Mouse (Mus musculus): ENCODE results near the gene Gm128.
A peak's percentile ranks its signal among the peaks of the same experiment; 100 is the strongest.

The Gm128 gene

DNA sequence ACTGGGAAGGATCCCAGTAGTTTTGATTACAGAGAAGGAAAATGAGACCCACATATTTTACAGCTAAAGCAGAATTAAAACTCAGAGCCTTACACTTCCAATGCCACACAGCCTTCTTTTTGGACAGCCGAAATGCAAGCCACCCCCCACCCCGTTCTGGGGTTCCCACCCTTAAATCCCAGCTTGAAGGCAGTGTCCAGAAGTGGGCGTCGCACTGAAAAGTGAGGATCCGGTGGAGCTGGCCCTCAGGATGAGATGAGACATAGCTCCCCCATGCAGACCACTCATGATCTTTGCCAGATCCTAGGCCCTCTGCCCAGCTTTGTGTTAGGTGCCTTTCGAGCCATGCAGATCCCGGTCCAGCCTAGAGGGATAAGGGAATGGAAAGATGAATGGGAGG, at the start of gene Gm128:
Gene Gm128, minus strand, starts transcription at position 101 of the 400 bp plus-strand sequence.
- DNase-seq (ENCODE audit: low spot score in 2 of 2): no peak

DNA sequence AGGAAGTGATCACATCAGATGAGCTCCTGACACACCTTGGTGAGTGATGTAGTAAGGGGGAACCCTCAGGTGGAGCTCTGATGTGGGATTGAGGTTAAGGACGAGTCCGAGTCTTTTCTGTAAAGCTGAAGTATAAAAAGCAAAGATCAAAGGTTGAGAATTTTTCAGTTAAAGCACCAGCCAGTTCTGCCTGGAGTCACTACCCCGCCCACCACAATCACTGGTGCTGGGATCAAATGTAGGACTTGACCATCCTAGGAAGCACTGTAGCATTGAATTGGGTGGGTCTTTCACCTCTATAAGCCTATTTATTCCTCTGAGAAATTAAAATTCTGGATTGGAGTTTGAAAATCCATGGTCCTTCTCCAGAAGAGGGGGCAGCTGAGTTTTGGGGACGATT, 49.6 kb upstream of the Gm128 start:
- DNase-seq (ENCODE audit: low spot score in 2 of 2): no peak

DNA sequence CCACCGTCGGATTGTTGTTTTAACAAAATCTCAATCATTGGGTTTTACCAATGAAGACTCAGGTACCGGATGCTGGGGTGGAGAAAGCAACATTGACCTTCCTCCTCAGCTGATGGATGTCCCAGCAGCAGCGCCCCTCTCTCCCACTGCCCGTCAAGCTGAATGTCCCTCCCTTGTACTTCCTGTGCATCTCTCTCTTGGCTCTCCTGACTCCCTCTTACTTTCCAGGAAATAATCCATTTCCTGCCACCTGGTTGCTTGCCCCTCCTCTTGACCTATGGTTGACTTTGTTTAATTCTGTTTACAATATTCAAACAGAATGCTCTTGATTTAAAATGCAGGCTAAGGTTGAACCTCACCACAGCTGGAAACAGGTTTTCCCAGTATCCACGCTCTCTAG, 48.8 kb upstream of the Gm128 start:
- no peak for DNase-seq (ENCODE audit: low spot score in 2 of 2)

DNA sequence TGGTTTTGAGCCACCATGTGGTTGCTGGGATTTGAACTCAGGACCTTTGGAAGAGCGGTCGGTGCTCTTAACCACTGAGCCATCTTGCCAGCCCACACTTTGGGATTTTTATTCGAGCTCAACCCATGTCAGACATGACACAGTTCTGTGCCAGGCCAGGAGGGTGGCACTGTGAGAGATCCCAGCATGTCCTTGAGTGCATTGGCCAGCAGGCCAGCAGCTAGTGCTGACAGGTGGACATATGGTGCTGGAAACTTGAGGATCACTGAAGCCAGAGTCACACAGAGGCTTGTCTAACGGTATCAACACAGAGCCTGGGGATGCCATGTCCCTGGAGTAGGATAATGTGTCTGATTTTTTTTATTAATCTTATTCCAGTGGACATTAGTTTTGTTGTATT, 48.0 kb upstream of the Gm128 start:
- no peak for DNase-seq (ENCODE audit: low spot score in 2 of 2)

DNA sequence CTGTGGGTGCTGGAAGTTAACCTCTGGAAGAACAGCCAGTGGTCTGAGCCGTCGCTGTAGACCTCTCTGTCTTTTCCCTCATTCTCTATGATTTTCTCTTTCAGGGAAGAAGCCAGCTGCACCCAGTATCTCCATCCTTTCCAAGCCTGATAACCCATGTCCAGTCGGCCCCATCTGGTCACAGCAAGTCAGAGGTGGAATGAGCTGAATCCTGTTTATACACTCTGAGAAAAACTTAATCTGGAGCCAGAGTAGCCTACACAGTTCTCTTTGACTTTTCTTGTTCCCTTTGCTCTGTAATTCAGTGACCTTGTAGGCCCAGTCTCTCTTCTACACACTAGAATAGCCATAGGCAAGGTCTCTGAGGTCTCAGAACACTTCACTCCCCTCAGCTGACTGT, 46.1 kb upstream of the Gm128 start:
- DNase-seq (ENCODE audit: low spot score in 2 of 2): no peak

DNA sequence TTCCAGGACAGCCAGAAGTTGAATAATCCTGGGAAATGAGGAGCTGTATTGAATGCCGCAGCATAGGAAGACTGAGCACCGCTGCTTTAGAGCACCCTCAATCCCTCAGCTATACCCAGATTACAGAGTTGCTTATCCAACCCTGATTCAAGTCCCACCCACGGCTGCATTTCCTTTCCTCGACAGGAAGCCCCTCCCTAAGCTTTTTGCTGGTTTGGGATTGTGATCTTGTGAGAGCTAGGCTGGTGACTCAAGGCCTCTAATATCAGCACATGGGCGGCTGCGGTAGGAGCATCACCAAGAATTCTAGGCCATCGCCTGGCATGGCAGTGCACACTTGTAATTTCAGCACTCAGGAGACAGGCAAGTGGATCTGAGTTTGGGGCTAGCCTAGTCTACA, 45.1 kb upstream of the Gm128 start:
- DNase-seq (ENCODE audit: low spot score in 2 of 2): no peak

DNA sequence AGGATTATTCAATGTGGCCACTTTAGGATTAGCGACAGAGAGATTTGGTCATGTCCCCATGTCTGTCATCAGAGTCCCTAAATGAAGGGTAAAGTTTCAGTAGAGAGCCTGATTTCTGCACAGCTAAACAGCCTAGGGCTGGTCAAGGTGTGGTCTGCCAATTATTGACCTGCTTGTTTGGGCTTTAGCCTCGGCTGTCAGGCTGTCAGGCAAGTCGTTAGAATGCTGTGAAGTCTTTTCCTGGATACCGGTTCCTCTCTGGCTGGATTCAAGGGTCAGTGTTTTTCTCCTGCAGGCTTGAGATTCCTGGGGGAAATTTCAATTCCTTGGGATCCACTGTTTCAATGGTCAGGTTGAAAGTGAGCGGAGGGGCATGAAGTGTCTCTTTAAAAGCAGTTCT, 44.6 kb upstream of the Gm128 start:
- DNase-seq (ENCODE audit: low spot score in 2 of 2): no peak

DNA sequence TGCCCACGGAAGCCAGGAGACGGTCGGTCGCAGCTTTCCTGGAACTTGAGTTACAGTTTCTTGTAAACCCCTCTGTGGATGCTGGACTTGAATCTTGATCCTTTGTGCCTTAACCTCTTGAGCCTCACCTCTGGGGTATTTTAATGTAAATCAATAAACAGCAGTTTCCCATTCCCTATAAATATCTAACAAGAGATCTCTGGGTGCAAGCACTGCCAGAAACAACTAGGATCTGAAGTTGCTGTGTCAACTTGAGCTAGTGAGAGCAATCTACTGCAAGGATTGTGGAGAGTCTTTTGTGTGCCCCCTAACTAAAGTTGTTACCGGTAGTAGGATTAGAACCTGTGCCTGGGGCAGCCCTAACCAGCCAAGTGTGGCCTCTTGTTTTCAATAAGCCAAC, 44.0 kb upstream of the Gm128 start:
- DNase-seq (ENCODE audit: low spot score in 2 of 2): no peak

DNA sequence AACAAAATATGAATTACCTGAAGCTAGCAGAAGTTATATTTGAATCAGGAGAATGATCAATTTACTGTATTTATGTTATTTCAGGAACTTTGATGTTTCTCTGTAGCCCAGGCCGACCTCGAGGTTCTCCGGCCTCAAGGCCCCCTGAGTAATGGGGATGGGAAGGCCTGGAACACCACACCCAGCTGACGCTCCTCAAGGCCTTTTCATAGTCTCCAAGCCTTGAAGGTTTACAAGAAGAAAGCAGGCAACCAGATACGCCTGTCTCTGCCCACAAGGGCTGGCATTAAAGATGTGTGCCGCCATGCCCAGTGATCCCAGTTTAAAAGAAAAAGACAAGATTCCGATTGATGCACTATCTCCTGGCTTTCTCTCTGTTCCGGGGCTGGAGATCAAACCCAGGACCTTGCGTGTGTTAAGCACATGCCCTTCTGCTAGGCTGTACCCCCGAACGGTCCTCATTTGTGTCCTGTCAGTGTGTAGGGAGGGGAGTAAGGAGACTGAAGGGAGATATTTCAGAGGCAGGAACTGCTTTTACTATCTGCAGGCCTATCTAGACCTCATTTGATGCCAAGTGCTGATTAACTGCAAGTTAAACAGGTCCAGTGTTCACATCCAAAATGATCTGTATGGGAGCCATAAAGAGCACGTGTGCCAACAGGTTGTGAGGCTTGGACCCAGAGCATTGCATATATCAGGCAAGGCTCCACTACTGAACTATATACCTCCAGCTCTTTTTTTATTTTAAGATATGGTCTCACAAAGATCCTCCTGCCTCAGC, 43.3 kb upstream of the Gm128 start:
- no peak for DNase-seq (ENCODE audit: low spot score in 2 of 2)

DNA sequence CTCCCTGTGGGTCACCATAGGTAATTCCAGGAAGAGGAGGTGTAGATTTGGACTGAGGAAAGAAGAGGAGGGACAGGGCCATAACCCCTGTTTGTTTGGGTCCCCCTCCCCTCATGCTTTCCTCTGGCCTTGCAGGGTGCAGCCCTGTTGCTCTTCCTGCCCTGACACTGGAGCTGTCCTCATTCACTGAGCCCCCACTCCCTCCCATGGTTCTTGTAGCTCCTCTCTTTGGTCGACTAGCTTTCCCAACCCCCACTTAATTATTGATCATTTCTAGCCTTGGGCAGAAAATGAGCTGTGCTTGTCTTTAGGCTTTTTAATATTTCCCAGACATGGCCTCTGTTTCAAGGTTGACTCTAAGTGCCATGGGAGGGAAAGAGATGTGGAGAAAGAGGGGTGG, 42.7 kb upstream of the Gm128 start:
- no peak for DNase-seq (ENCODE audit: low spot score in 2 of 2)

DNA sequence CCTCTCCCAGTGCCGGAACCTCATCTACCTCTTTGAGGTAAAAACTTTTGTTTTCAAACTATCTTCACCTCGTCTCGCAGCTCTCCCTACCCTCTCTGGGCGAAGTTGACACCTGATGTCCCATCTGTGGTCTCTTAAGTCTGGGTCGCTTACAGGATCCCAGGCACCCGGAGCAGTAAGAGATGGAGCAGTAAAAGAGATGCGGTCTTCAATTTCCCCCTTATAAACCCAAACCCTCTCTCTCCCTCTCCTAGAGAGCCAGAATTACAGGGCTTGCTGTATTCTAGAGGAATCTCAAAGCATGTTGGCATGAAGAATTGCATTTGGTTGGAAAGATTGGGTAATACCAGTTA, 42.2 kb upstream of the Gm128 start:
- DNase-seq (ENCODE audit: low spot score in 2 of 2): no peak

DNA sequence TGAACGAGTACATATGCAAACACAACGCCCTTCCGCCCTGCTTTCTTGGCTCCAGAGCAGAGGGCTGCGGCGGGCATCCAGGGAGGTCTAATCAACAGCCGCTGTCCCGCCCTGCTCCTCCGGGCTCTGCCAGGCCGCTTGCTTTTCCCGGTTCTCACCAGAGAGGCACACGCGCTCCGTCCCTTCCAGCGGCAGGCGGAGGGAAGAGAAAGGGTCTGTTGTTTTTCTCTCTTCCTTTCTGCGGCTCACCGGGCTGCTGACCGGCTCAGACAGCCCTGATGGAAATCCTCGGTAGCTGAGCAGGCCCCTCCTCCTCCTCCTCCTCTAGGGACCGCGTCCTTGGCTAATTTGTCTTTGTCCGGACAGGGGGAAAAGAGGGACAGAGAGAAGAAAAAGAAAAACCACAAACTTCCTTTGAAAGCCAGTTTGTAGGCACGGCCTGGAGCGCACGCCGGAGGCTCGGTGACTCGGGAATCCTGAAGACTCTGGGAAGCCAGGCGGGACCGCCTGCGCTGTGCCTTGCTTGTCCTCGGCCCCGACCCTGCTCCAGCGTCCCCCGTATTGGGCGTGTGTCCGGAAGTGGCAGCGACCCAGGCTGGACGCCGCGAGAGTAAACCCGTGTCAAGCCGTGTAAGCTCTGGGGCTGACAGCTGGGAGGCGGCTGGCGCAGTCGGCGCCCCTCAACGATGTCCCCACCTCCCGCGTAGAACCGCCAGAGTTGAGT, 41.6 kb upstream of the Gm128 start:
- peak; percentile 44 to 78 for DNase-seq (ENCODE audit: low spot score in 2 of 2)

DNA sequence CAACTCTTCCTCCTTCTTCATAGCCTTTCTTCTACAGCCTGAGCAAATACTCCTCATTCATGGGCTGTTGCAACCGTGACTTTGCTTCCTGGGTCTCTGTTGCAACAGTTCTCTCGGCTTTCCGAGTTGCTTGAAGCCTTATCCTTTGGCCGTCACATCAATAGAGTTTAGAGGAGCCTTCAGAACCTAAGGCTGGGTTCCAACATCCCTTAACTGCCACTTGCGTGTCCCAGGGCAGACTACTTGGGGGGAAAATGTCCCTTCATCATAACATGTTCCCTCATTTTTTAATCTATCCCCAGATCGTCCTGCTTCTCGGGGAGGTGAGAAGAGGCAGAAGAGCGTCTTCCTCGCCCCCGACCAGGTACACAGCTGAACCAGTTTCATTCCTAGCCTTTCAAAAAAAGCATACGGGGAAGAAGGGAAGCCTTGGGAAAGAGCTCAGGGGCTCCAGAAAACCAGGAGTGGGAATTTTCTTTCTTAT, 41.0 kb upstream of the Gm128 start:
- DNase-seq (ENCODE audit: low spot score in 2 of 2): peak in 1 of 2 experiments; percentile 4

DNA sequence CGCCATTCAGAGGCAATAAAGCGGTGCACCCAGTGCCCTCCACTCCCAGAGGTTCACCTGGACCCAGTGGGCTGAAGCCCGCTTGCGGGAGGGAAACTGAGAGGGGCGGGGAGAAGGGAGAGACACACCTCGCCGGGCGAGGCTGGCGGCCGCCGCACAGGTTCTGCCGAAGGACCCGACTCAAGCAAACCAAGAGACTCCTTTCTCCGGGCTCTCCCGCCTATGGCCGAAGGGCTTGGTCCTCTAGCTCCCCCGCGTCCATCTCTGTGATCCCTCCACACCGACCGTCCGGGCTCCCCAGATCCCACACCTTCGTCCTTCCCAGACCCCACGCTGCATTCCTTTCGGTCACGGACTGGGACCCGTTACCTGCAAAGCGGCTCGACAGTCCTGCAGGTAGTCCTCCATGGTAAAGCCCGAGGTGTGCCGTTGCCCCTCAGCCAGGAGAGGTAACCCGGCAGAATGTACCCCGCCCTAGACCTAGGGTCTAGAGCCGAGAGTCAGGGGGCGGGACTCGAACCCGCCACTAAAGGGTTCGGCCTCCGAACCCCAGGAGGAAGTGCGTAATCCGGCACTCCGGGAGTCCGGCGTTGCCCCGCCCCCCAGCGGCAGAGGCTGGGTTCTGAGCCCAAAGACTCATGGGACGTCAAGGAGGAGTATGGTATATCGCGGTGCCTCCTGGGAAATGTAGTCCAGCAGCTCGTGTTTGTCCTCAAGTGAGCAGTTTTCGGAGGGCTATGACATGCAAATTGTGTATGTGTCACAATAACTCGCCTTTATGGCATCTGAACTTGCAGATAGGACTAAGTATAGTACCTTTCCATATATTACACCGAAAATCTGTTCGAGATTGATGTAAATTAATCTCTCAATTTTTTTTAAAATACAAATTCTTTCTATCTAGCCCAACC, 40.1 kb upstream of the Gm128 start, which contains the start of the genes Mindy1 and Prune1:
Gene Mindy1, plus strand, starts transcription at position 130 of the 911 bp plus-strand sequence.
Gene Prune1, minus strand, starts transcription at position 861 of the 911 bp plus-strand sequence.
- peak; percentile 95 to 99 for DNase-seq (ENCODE audit: low spot score in 2 of 2)

DNA sequence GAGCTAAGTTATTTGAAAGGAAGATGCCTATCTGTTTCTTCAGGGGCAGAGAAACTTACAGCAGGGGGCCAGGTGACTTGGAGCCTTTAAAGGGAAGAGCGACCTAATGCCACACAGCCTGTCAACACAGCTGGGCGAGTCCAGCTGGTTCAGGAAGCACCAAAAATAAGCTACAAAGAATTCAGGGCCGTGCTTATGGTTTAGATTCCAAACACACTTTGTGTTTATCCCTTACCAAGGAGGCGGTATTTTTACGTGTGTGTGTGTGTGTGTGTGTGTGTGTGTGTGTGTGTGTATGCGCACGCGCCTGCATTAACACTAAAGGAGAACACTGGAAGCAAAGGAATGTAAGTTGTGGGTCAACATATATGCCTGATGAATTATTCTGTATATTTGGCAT, 39.3 kb upstream of the Gm128 start:
- peak in 1 of 2 experiments; percentile 6 for DNase-seq (ENCODE audit: low spot score in 2 of 2)

DNA sequence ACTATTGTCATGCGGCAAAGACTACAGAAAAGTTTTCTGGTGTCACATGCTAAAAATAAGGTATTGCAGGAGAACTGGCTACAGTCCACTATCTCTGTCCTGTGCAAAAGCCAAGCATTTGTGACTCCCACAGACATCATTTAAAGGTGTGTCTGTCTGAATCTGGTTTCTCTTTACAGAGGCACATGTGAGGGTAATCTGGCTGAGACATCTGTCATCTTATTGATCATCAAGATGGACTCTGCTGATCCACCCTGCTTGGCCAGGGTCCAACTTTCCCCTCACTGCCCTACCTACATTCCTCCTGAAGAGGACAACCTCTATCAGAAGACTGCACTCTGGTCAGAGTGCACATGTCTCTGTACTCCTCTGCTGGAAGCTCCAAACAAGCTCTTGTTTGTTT, 35.8 kb upstream of the Gm128 start:
- DNase-seq (ENCODE audit: low spot score in 2 of 2): no peak

DNA sequence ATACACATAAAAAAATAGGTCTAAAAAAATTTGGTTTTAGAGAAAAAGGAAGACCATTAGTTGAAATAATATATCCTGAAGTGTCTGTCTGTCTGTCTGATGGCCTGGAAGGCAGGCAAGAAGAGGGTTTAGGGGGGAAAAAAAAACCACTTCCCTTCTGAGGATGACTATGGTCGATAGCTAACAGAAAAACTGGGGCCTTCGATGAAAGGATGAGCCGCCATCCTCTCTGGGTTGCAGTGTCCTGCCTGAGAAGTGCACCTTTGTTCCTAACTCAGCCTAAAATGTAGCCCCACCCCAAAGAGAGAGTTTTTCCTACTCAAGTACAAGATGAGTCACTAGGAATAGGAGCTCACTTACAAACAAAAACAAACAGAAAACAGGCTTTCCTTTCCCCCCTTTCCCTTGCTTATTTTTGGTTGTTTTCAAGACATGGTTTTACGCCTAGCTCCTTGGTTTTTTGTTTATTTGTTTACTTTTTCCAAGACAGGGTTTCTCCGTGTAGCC, 35.1 kb upstream of the Gm128 start:
- DNase-seq (ENCODE audit: low spot score in 2 of 2): no peak

DNA sequence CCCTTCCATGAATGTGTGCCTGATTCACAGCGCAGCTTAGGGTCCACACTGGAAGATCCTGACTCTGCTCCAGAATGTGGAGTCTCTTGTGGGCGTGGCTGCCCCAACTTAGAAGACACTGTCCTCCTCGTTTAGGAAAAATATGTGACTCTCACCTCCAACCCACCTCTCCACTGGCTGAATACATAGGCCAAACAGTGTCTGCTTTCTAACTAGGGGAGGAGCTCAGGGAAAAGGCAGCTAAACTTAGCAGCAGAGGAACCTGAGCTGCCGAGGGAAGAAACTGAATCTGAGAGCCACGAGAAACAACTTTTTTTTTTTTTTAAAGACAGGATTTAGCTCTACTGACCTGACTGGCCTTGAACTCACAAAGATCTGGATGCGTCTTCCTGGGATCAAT, 33.8 kb upstream of the Gm128 start:
- no peak for DNase-seq (ENCODE audit: low spot score in 2 of 2)

DNA sequence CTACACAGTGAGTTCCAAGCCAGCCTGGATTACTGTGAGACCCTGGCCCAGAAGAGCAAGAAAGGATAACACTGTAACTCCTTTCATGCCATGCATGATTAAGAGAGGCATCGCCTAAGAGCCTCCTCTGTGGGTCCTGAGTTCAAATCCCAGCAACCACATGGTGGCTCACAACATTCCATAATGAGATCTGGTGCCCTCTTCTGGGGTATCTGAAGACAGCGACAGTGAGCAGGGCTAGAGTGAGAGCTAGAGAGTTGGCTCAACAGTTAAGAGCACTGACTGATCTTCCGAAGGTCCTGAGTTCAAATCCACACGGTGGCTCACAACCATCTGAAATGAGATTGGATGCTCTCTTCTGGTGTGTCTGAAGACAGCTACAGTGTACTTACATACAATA, 33.1 kb upstream of the Gm128 start:
- DNase-seq (ENCODE audit: low spot score in 2 of 2): no peak

DNA sequence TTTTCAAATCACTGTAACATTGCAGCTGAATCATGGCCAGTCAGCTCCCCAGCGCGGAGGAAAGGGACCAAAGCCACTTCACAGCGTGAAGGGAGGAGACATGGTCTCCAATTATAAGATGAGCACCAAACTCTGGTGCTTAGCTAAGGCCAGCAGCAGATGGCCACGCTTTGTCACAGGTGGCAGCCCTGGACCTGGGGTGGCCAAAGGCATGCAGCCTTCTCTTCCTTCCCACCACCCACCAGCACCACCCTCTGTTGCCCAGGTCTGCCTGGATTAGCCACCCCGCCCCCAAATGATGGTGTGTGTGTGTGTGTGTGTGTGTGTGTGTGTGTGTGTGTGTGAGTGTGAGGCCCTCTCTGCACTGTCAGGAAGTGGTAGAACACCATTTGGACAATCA, 32.1 kb upstream of the Gm128 start:
- DNase-seq (ENCODE audit: low spot score in 2 of 2): peak in 1 of 2 experiments; percentile 6

DNA sequence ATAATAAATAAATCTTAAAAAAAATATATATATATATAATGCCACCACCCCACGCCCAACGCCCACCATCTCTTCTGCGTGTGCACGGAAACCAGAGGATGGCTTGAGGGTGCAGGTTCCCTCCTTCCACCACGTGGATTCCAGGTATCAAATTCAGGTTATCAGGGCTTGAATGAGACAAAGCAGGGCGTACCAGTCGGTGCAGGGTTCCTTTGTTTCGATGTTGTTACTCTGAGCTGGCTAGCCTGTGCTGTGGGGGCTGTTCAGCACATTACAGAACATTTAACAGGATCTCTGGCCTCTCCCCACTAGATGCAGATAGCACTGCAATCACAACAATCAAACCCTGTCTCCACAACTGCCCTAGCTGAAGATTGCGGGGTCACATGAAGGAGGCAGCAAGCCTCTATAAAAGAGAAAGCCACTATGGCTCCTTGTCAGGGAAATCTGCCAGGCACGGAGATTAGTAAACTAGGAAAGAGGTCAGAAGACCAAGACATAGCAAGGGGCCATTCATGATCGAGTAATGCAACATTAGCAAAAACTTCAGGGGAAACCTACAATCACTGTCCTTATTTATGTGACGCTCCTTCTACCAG, 29.5 kb upstream of the Gm128 start:
- DNase-seq (ENCODE audit: low spot score in 2 of 2): no peak
